Mouse (Mus musculus) embryonic facial prominence, embryonic 13.5 days (tissue): ENCODE measurements around the gene Zbtb22. TPM values are rescaled to one million over a fixed set of nuclear protein-coding genes. Genes with fewer than 3 reads are reported as not detected.

Experiments
- ATAC-seq: fragments of 200-750 bp; cut with Nextera tagmentation; 2 replicates; pipeline ENCODE4 v1.8.0; 2017; ENCODE audit warnings: low read depth; ENCODE audit not compliant: insufficient number of reproducible peaks, insufficient read depth, low FRiP score, low TSS enrichment
- H3K27ac ChIP-seq: fragments of 300-500 bp; sonication (generic); 2 replicates; pipeline ENCODE4 v1.5.1; 2015; ENCODE audit warnings: moderate library complexity, mild to moderate bottlenecking, inconsistent platforms
- H3K27me3 ChIP-seq: fragments of 300-500 bp; sonication (generic); 2 replicates; pipeline ENCODE4 v1.6.1; 2015; ENCODE audit warnings: mild to moderate bottlenecking, inconsistent platforms
- H3K36me3 ChIP-seq: fragments of 300-500 bp; sonication (generic); 2 replicates; pipeline ENCODE4 v1.6.1; 2015; ENCODE audit warnings: mild to moderate bottlenecking, inconsistent platforms
- H3K4me1 ChIP-seq: fragments of 300-500 bp; sonication (generic); 2 replicates; pipeline ENCODE4 v1.6.1; 2015; ENCODE audit warnings: inconsistent platforms
- H3K4me2 ChIP-seq: fragments of 300-500 bp; sonication (generic); 2 replicates; pipeline ENCODE4 v1.6.1; 2015; ENCODE audit warnings: moderate library complexity, mild to moderate bottlenecking, inconsistent platforms
- H3K4me3 ChIP-seq: fragments of 300-500 bp; sonication (generic); 2 replicates; pipeline ENCODE4 v1.5.1; 2015; ENCODE audit warnings: mild to moderate bottlenecking, inconsistent platforms
- H3K9ac ChIP-seq: fragments of 300-500 bp; sonication (generic); 2 replicates; pipeline ENCODE4 v1.6.1; 2015; ENCODE audit warnings: mild to moderate bottlenecking, inconsistent platforms
- H3K9me3 ChIP-seq: fragments of 300-500 bp; sonication (generic); 2 replicates; pipeline ENCODE4 v1.6.1; 2016; ENCODE audit warnings: inconsistent platforms
- WGBS: fragments of 180-500 bp; shearing (Covaris S2); methylation state at CpG from one replicate; pipeline ENCODE4 v1.1.7; 2015; ENCODE audit warnings: mixed read lengths; 5-methylcytosine and 5-hydroxymethylcytosine counted together
- microRNA-seq: library from miRNA; unstranded; fragments of <30 nt; microRNA quantifications from one replicate; pipeline ENCODE4, GENCODE M21; 2016
- polyA plus RNA-seq: library from polyadenylated mRNA; unstranded; fragments of >200 nt; fragmentation: Nextera tagmentation; extraction: Ambion mirVana; gene quantifications from 2 replicates; pipeline ENCODE4 v1.2.1, GENCODE M21; 2015

The Zbtb22 gene
- polyA plus RNA-seq, 1 experiment from 2014 or later: 17.6 TPM

- H3K4me3 ChIP-seq: no peak overlapping the region
- H3K36me3 ChIP-seq: peaks cover 82% of the 10 kb centered on the region
- ATAC-seq: no peak
- H3K9ac ChIP-seq: no peak overlapping the region
- H3K4me1 ChIP-seq: no peaks in the 10 kb centered on the region
- no peak overlapping the region for H3K27ac ChIP-seq
- no peaks in the 10 kb centered on the region for H3K9me3 ChIP-seq
- H3K4me2 ChIP-seq: no peak overlapping the region
- no peaks in the 10 kb centered on the region for H3K27me3 ChIP-seq
- 89% methylated on average over 7 of the region's 7 CpGs for WGBS
Observed at GRCm38 (mm10) chr17:33962876-33963275, 47.2 kb downstream of the Zbtb22 start.

- 88% methylated on average over 16 of the region's 17 CpGs for WGBS
- Histone ChIP-seq H3K4me3 (no peak overlapping the region), H3K9me3 (no peaks in the 10 kb centered on the region), H3K4me1 (no peaks in the 10 kb centered on the region), H3K9ac (no peak overlapping the region), H3K27me3 (no peaks in the 10 kb centered on the region), H3K36me3 (peaks cover 59% of the 10 kb centered on the region), H3K27ac (no peak overlapping the region), H3K4me2 (no peak overlapping the region)
- no peak for ATAC-seq
Observed at GRCm38 (mm10) chr17:33965082-33965845, 49.6 kb downstream of the Zbtb22 start.

- Histone ChIP-seq H3K9me3 (no peaks in the 10 kb centered on the region), H3K36me3 (peaks cover 52% of the 10 kb centered on the region)
- WGBS: 87% methylated on average over 16 of the region's 16 CpGs
Observed at GRCm38 (mm10) chr17:33965846-33966550, 50.3 kb downstream of the Zbtb22 start.

GRCm38 (mm10) chr17:33968489-33968888 lies 52.8 kb downstream of the Zbtb22 start:
- Histone ChIP-seq H3K27ac (no peak overlapping the region), H3K9ac (no peak overlapping the region; the same call in 1 of the 2 replicates), H3K27me3 (peaks cover 9% of the 10 kb centered on the region; the same call in 1 of the 2 replicates), H3K4me1 (no peaks in the 10 kb centered on the region), H3K9me3 (no peaks in the 10 kb centered on the region), H3K36me3 (peaks cover 27% of the 10 kb centered on the region), H3K4me3 (no peak overlapping the region), H3K4me2 (no peak overlapping the region)
- ATAC-seq: peak; percentile 38; the same call in 1 of the 2 replicates
- 3% methylated on average over 9 of the region's 9 CpGs for WGBS

More at GRCm38 (mm10) chr17:33965846-33966550, 50.3 kb downstream of the Zbtb22 start:
- no peaks in the 10 kb centered on the region for H3K27me3 ChIP-seq
- H3K4me3 ChIP-seq: no peak overlapping the region
- no peak overlapping the region for H3K27ac ChIP-seq
- ATAC-seq: no peak
- H3K9ac ChIP-seq: no peak overlapping the region
- H3K4me2 ChIP-seq: no peak overlapping the region
- no peaks in the 10 kb centered on the region for H3K4me1 ChIP-seq

Small RNAs within 50 kb of the gene (microRNA-seq; reads per million reads assigned to microRNA genes)
- gene Gm27740: not detected

Other genes with a start within 250 kb of the Zbtb22 start
- 372 and 384 TPM in 2 replicates for gene Hnrnpm, start 229.0 kb upstream of the Zbtb22 start, polyA plus RNA-seq
- gene March2, start 197.2 kb upstream of the Zbtb22 start, polyA plus RNA-seq: 42.6 and 46.9 TPM in 2 replicates
- 324 and 385 TPM in 2 replicates for gene Rab11b, start 155.4 kb upstream of the Zbtb22 start, polyA plus RNA-seq
- gene Angptl4, start 134.1 kb upstream of the Zbtb22 start, polyA plus RNA-seq: 53.0 and 60.7 TPM in 2 replicates
- gene Kank3, start 105.4 kb upstream of the Zbtb22 start, polyA plus RNA-seq: 34.4 and 37.9 TPM in 2 replicates
- 1,111 and 1,168 TPM in 2 replicates for gene Rps28, start 91.3 kb upstream of the Zbtb22 start, polyA plus RNA-seq
- gene Ndufa7, start 91.3 kb upstream of the Zbtb22 start, polyA plus RNA-seq: 464 and 506 TPM in 2 replicates
- gene Cd320, start 72.8 kb upstream of the Zbtb22 start, polyA plus RNA-seq: 57.8 and 66.4 TPM in 2 replicates
- not detected in 2 replicates for gene Gm7029, start 42.1 kb upstream of the Zbtb22 start, polyA plus RNA-seq
- gene Kifc1, start 25.2 kb upstream of the Zbtb22 start, polyA plus RNA-seq: 7.2 and 7.3 TPM in 2 replicates
- gene Platr17, start 10.8 kb upstream of the Zbtb22 start, polyA plus RNA-seq: 0.27 TPM in 1 of 2 replicates, not detected in the other
- 57.7 and 58.9 TPM in 2 replicates for gene Daxx, start 6.5 kb upstream of the Zbtb22 start, polyA plus RNA-seq
- gene Tapbp, start within 50 bp of the Zbtb22 start, polyA plus RNA-seq: 26.6 and 31.9 TPM in 2 replicates
- gene Rgl2, start 13.6 kb downstream of the Zbtb22 start, polyA plus RNA-seq: 61.2 and 63.7 TPM in 2 replicates
- 176 and 190 TPM in 2 replicates for gene Pfdn6, start 24.4 kb downstream of the Zbtb22 start, polyA plus RNA-seq
- 36.2 and 40.7 TPM in 2 replicates for gene Wdr46, start 24.8 kb downstream of the Zbtb22 start, polyA plus RNA-seq
- gene B3galt4, start 35.6 kb downstream of the Zbtb22 start, polyA plus RNA-seq: 7.0 and 7.2 TPM in 2 replicates
- 45.7 and 49.6 TPM in 2 replicates for gene Vps52, start 39.9 kb downstream of the Zbtb22 start, polyA plus RNA-seq
- gene Rps18, start 40.1 kb downstream of the Zbtb22 start, polyA plus RNA-seq: 1,782 and 1,797 TPM in 2 replicates
- gene H2-K1, start 84.4 kb downstream of the Zbtb22 start, polyA plus RNA-seq: 8.5 and 14.6 TPM in 2 replicates
- 17.1 and 22.3 TPM in 2 replicates for gene Ring1, start 108.8 kb downstream of the Zbtb22 start, polyA plus RNA-seq
- gene H2-Ke6, start 112.2 kb downstream of the Zbtb22 start, polyA plus RNA-seq: 57.4 and 58.8 TPM in 2 replicates
- gene Slc39a7, start 115.8 kb downstream of the Zbtb22 start, polyA plus RNA-seq: 201 and 212 TPM in 2 replicates
- 53.4 and 56.4 TPM in 2 replicates for gene Rxrb, start 115.9 kb downstream of the Zbtb22 start, polyA plus RNA-seq
- 23.7 and 26.5 TPM in 2 replicates for gene Col11a2, start 123.5 kb downstream of the Zbtb22 start, polyA plus RNA-seq
- gene H2-Oa, start 176.4 kb downstream of the Zbtb22 start, polyA plus RNA-seq: 0.48 and 0.65 TPM in 2 replicates
- gene H2-DMa, start 203.6 kb downstream of the Zbtb22 start, polyA plus RNA-seq: 17.2 and 17.6 TPM in 2 replicates
- 122 and 142 TPM in 2 replicates for gene Brd2, start 206.7 kb downstream of the Zbtb22 start, polyA plus RNA-seq
- gene H2-DMb2, start 227.4 kb downstream of the Zbtb22 start, polyA plus RNA-seq: 0.67 and 1.1 TPM in 2 replicates
- gene H2-DMb1, start 237.2 kb downstream of the Zbtb22 start, polyA plus RNA-seq: 2.0 and 2.6 TPM in 2 replicates